Mouse (Mus musculus) lung, embryonic 16.5 days (tissue): ENCODE results near the gene Zbtb22. TPM values are rescaled to one million over a fixed set of nuclear protein-coding genes. Genes with fewer than 3 reads are reported as not detected.
"Not testable (repeated sequence)": the region's sequence is repeated elsewhere in the genome, so short reads cannot be mapped to it uniquely, and the experiment has no call there.

ENCODE experiments used
- ATAC-seq: fragments of 200-750 bp; cut with Nextera tagmentation; 2 replicates; pipeline ENCODE4 v1.8.0; 2017; ENCODE audit warnings: low read depth, mild to moderate bottlenecking, moderate library complexity
- H3K27ac ChIP-seq: fragments of 300-500 bp; sonication (generic); 2 replicates; pipeline ENCODE4 v1.5.1; 2014; ENCODE audit warnings: mild to moderate bottlenecking, control low read depth, low read length
- H3K27me3 ChIP-seq: fragments of 300-500 bp; sonication (generic); 2 replicates; pipeline ENCODE4 v1.6.1; 2014; ENCODE audit warnings: low read depth, low read length, mixed read lengths; ENCODE audit not compliant: control insufficient read depth, insufficient read depth
- H3K36me3 ChIP-seq: fragments of 300-500 bp; sonication (generic); 2 replicates; pipeline ENCODE4 v1.6.1; 2014; ENCODE audit warnings: low read length; ENCODE audit not compliant: control insufficient read depth, insufficient read depth
- H3K4me1 ChIP-seq: fragments of 300-500 bp; sonication (generic); replicated peaks from 2 replicates; pipeline ENCODE4 v1.6.1; 2014; ENCODE audit warnings: low read length, mixed read lengths; ENCODE audit not compliant: control insufficient read depth, insufficient read depth
- H3K4me2 ChIP-seq: fragments of 300-500 bp; sonication (generic); 2 replicates; pipeline ENCODE4 v1.6.1; 2014; ENCODE audit warnings: low read depth, low read length, control low read depth
- H3K4me3 ChIP-seq: fragments of 300-500 bp; sonication (generic); 2 replicates; pipeline ENCODE4 v1.5.1; 2014; ENCODE audit warnings: mild to moderate bottlenecking, low read length, control low read depth
- H3K9ac ChIP-seq: fragments of 300-500 bp; sonication (generic); 2 replicates; pipeline ENCODE4 v1.6.1; 2014; ENCODE audit warnings: low read length, control low read depth
- H3K9me3 ChIP-seq: fragments of 300-500 bp; sonication (generic); 2 replicates; pipeline ENCODE4 v1.6.1; 2016; ENCODE audit warnings: low read length; ENCODE audit not compliant: control insufficient read depth
- WGBS: fragments of 180-500 bp; shearing (Covaris S2); extraction: QIAGEN DNeasy Blood & Tissue Kit; methylation state at CpG from one replicate; pipeline ENCODE4 v1.1.7; 2014; 5-methylcytosine and 5-hydroxymethylcytosine counted together
- polyA plus RNA-seq: library from polyadenylated mRNA; unstranded; fragments of >200 nt; fragmentation: Nextera tagmentation; extraction: Ambion mirVana; gene quantifications from 2 replicates; pipeline ENCODE4 v1.2.1, GENCODE M21; 2015

Zbtb22 gene
- 17.8 and 18.7 TPM in 2 replicates for polyA plus RNA-seq

GRCm38 (mm10) chr17:33915671-33916250 lies at the start of gene Zbtb22, which contains the start of gene Tapbp:
Zbtb22 (plus strand) TSS chr17:33915904.
Tapbp (plus strand) TSS chr17:33915899.
- H3K36me3 ChIP-seq, result peaks cover 39% of the 10 kb centered on the region
- H3K4me1 ChIP-seq, result peaks cover 24% of the 10 kb centered on the region

GRCm38 (mm10) chr17:33873537-33873936 lies 42.2 kb upstream of the Zbtb22 start, which contains the start of gene Gm7029:
Gm7029 (plus strand) TSS chr17:33873837.
- not testable (repeated sequence) for ATAC-seq, H3K4me1 ChIP-seq, H3K27ac ChIP-seq, H3K9ac ChIP-seq, H3K4me3 ChIP-seq, H3K27me3 ChIP-seq, H3K4me2 ChIP-seq, H3K9me3 ChIP-seq
- peaks cover 17% of the 10 kb centered on the region for H3K36me3 ChIP-seq
- no CpG with 5 or more reads among the region's 12 CpGs for WGBS

More at GRCm38 (mm10) chr17:33915671-33916250, at the start of gene Zbtb22, which contains the start of gene Tapbp:
- Histone ChIP-seq H3K27me3 (no peaks in the 10 kb centered on the region), H3K9me3 (no peaks in the 10 kb centered on the region), H3K4me2 (peak within 1 kb of the TSS; percentile 73), H3K27ac (peak within 1 kb of the TSS; percentile 85), H3K9ac (peak within 1 kb of the TSS; percentile 70), H3K4me3 (peak within 1 kb of the TSS; percentile 65)
- 1% methylated on average over 31 of the region's 34 CpGs for WGBS
- peak; percentile 92 for ATAC-seq

- 82% methylated on average over 11 of the region's 11 CpGs for WGBS
Measured at GRCm38 (mm10) chr17:33874411-33874810, 41.3 kb upstream of the Zbtb22 start.

GRCm38 (mm10) chr17:33875797-33876196 lies 39.9 kb upstream of the Zbtb22 start:
- 0 out of 2 replicates have a peak, but pooled peaks have one; percentile 38 for ATAC-seq
- not testable (repeated sequence) for H3K4me1 ChIP-seq, H3K27ac ChIP-seq, H3K4me3 ChIP-seq, H3K9ac ChIP-seq, H3K9me3 ChIP-seq, H3K4me2 ChIP-seq, H3K27me3 ChIP-seq
- peaks cover 26% of the 10 kb centered on the region for H3K36me3 ChIP-seq
- WGBS, result 80% methylated on average over 5 of the region's 5 CpGs

More at GRCm38 (mm10) chr17:33874411-33874810, 41.3 kb upstream of the Zbtb22 start:
- no peak overlapping the region for H3K4me3 ChIP-seq
- H3K9ac ChIP-seq, result no peak overlapping the region
- peaks cover 21% of the 10 kb centered on the region for H3K36me3 ChIP-seq
- no peak overlapping the region for H3K4me2 ChIP-seq
- H3K27ac ChIP-seq, result no peak overlapping the region
- no peak for ATAC-seq
- no peaks in the 10 kb centered on the region for H3K9me3 ChIP-seq
- H3K27me3 ChIP-seq, result no peaks in the 10 kb centered on the region
- H3K4me1 ChIP-seq, result no peaks in the 10 kb centered on the region

DNA sequence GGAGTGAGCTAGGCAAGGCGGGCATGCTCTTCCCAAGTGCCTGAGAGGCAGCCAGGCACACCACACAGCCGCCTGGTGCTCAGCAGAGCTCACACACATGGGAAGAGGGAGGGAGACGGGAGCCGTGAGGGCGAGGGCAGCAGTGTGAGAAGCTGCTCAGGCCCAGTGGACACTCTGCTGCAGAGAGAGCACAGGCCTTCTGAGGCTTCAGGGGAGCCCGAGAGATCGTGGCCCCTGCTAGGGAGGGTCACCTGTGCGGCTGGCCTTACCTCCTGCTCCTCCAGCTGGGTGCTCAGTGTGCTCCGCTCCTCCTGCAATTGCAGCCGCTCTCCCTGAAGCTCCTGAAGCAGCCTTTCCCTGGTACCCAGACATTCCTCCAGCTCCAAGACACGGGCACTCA lies 31.4 kb upstream of the Zbtb22 start:
- H3K9me3 ChIP-seq, H3K27ac ChIP-seq, H3K4me3 ChIP-seq, ATAC-seq, H3K4me1 ChIP-seq, H3K4me2 ChIP-seq, H3K27me3 ChIP-seq, H3K9ac ChIP-seq: not testable (repeated sequence)
- WGBS, result 94% methylated on average over 8 of the region's 11 CpGs
- peaks cover 21% of the 10 kb centered on the region for H3K36me3 ChIP-seq

DNA sequence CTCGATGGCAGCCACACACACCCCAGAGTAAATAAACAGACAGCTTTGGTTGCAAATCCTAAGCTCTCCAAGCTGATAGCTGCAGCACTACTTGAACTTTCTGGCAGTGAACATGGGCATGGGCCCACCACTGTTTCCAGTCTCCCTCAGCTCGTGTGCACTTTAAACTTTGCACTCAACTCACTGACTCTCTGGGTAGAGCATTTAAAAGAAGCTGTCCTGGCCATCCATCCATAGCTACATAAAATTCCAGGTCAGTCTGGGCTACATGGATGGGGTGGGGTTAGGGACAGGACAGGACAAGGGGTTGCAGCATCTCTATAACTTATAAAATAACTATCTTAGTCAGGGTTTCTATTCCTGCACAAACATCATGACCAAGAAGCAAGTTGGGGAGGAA lies 27.9 kb upstream of the Zbtb22 start:
- WGBS, result 26% methylated on average over 2 of the region's 2 CpGs
- not testable (repeated sequence) for ATAC-seq, H3K9me3 ChIP-seq, H3K4me1 ChIP-seq, H3K4me2 ChIP-seq, H3K4me3 ChIP-seq, H3K27ac ChIP-seq, H3K9ac ChIP-seq, H3K27me3 ChIP-seq
- peaks cover 12% of the 10 kb centered on the region for H3K36me3 ChIP-seq

GRCm38 (mm10) chr17:33888230-33888629 lies 27.5 kb upstream of the Zbtb22 start:
- not testable (repeated sequence) for ATAC-seq, H3K9me3 ChIP-seq, H3K27ac ChIP-seq, H3K27me3 ChIP-seq, H3K9ac ChIP-seq, H3K4me3 ChIP-seq, H3K4me1 ChIP-seq, H3K4me2 ChIP-seq
- peaks cover 12% of the 10 kb centered on the region for H3K36me3 ChIP-seq

- peak overlapping the region; percentile 51 for H3K27ac ChIP-seq
- peak overlapping the region; percentile 65 for H3K4me3 ChIP-seq
- peak; percentile 26 for ATAC-seq
- H3K9me3 ChIP-seq, H3K27me3 ChIP-seq, H3K4me1 ChIP-seq, H3K36me3 ChIP-seq: not testable (repeated sequence)
- peak overlapping the region; percentile 51 for H3K4me2 ChIP-seq
- WGBS, result 0% methylated on average over 41 of the region's 44 CpGs
- H3K9ac ChIP-seq, result peak overlapping the region; percentile 70
Measured at GRCm38 (mm10) chr17:33889941-33890532, 25.7 kb upstream of the Zbtb22 start.

- Histone ChIP-seq H3K27ac (peak within 1 kb of the TSS; percentile 51), H3K4me1 (peaks cover 9% of the 10 kb centered on the region), H3K4me2 (peak within 1 kb of the TSS; percentile 51), H3K27me3 (no peaks in the 10 kb centered on the region), H3K4me3 (peak within 1 kb of the TSS; percentile 65), H3K36me3 (peaks cover 8% of the 10 kb centered on the region), H3K9ac (peak within 1 kb of the TSS; percentile 70), H3K9me3 (no peaks in the 10 kb centered on the region)
- ATAC-seq, result peak; percentile 99
- under 1% methylated on average over 49 of the region's 49 CpGs for WGBS
Measured at GRCm38 (mm10) chr17:33890533-33891059, 25.1 kb upstream of the Zbtb22 start, which contains the start of gene Kifc1. Kifc1 (minus strand) TSS chr17:33890661.
